ENCODE assay signal across 27 mouse cellular contexts in the genomic region with DNA sequence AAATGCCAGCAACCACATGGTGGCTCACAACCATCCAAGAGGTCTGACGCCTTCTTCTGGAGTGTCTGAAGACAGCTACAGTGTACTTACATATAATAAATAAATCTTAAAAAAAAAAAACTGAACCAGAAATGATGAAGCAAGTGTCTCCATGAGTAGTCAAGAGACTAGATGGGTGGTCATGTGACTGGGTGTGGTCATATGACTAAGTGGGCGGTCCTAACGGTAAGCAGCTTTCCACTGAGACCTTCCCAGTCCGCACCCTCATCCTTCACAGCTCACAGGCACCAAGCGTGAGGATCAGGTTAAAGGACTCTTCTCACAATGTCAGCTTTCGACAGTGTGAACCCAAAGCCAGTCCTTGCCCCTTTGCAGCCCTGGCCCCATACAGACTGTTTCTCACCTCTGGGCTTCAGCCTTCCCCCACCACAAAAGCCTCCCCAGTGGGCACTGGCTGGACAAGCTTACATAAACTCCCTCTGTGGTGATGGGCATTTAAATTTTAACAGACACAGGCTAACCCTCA. TPM values are rescaled to one million over a fixed set of nuclear protein-coding genes. Genes with fewer than 3 reads are reported as not detected.
DNase-seq lines count a peak whose midpoint lies in the region; ATAC-seq and TF ChIP-seq lines count a peak whose summit lies in the region.
"Had no signal": no experiment of that assay in that cellular context is flagged by ENCODE, and none has a peak within 500 bp of the region (broad histone marks: within the 10 kb centered on the region; RNA-seq: fewer than 3 reads in every experiment).

No protein-coding gene starts in this region.

- no peak for TF ChIP-seq CTCF in heart, adult 2 months (IDR thresholded peaks at IDR 0.05)
- TF ChIP-seq CTCF in G1E (IDR thresholded peaks at IDR 0.05; ENCODE audit: low read depth, low read length) = no peak
- no peak for TF ChIP-seq CTCF in hindbrain, postnatal 0 days (IDR thresholded peaks at IDR 0.05; ENCODE audit: low read depth)

- intact Hi-C loops in heart, adult 2 months (cut with DNase I) = loop anchor here (5.0 kb wide), 1 partner anchor 56 kb away; the partner anchor contains the start of gene Srd5a1

- H3K27me3 ChIP-seq in heart, embryonic 10.5 days (ENCODE audit: insufficient read depth, poor library complexity, severe bottlenecking) = no peaks in the 10 kb centered on the region
- no peaks in the 10 kb centered on the region for H3K27me3 ChIP-seq in heart, adult 2 months (ENCODE audit: control insufficient read depth, insufficient read depth, low read length)
- no peaks in the 10 kb centered on the region; the same call in 1 of the 2 replicates for H3K27me3 ChIP-seq in G1E (ENCODE audit: insufficient read depth, low read length)
- H3K27me3 ChIP-seq in hindbrain, postnatal 0 days (ENCODE audit: insufficient read depth, low read length) = no peaks in the 10 kb centered on the region
- H3K27me3 ChIP-seq: forebrain, embryonic 13.5 days; hindbrain, embryonic 13.5 days had no signal

- peak; percentile 18; the same call in 1 of the 2 replicates for ATAC-seq in G1E (ENCODE audit: extremely low read depth, insufficient number of reproducible peaks, low FRiP score, poor library complexity, severe bottlenecking)
- ATAC-seq in hindbrain, postnatal 0 days = no peak
- ATAC-seq: CD4-positive, CD25-positive, alpha-beta regulatory T cell, adult 4 months; forebrain, embryonic 13.5 days; forebrain, embryonic 16.5 days; hindbrain, embryonic 16.5 days; inflammation-experienced regulatory T-cells, adult 6 months; intestine, embryonic 16.5 days had no signal

- H3K9ac ChIP-seq in heart, adult 2 months (ENCODE audit: low read depth, low read length) = no peak overlapping the region
- H3K9ac ChIP-seq in hindbrain, postnatal 0 days (replicated peaks; ENCODE audit: low read length) = no peak overlapping the region
- H3K9ac ChIP-seq: forebrain, embryonic 13.5 days; hindbrain, embryonic 13.5 days had no signal

- no peaks in the 10 kb centered on the region for H3K36me3 ChIP-seq in heart, embryonic 10.5 days
- no peaks in the 10 kb centered on the region for H3K36me3 ChIP-seq in heart, adult 2 months (ENCODE audit: control insufficient read depth, insufficient read depth, low read length)
- H3K36me3 ChIP-seq in G1E (replicated peaks) = no peaks in the 10 kb centered on the region
- no peaks in the 10 kb centered on the region for H3K36me3 ChIP-seq in hindbrain, postnatal 0 days (ENCODE audit: insufficient read depth, low read length)
- H3K36me3 ChIP-seq: forebrain, embryonic 10.5 days; hindbrain, embryonic 10.5 days; hindbrain, embryonic 13.5 days had no signal

- 76% methylated on average over 6 of the region's 6 CpGs for WGBS in heart, embryonic 10.5 days
- WGBS in heart, adult 2 months = 72% methylated on average over 6 of the region's 6 CpGs
- WGBS in hindbrain, postnatal 0 days = 91% methylated on average over 6 of the region's 6 CpGs

- peaks cover 6% of the 10 kb centered on the region for H3K4me1 ChIP-seq in heart, embryonic 10.5 days
- peaks cover 4% of the 10 kb centered on the region; the same call in 1 of the 2 replicates for H3K4me1 ChIP-seq in heart, adult 2 months (ENCODE audit: control insufficient read depth, insufficient read depth, low read length)
- peaks cover 8% of the 10 kb centered on the region for H3K4me1 ChIP-seq in G1E (ENCODE audit: insufficient read depth, low read depth, low read length)
- H3K4me1 ChIP-seq in hindbrain, postnatal 0 days (ENCODE audit: insufficient read depth, low read length) = peaks cover 9% of the 10 kb centered on the region

- H3K79me2 ChIP-seq in heart, adult 2 months (replicated peaks; ENCODE audit: control insufficient read depth, insufficient read depth, low read length) = no peaks in the 10 kb centered on the region

- H3K4me3 ChIP-seq in heart, embryonic 10.5 days = no peak overlapping the region
- no peak overlapping the region for H3K4me3 ChIP-seq in heart, adult 2 months
- no peak overlapping the region for H3K4me3 ChIP-seq in G1E (ENCODE audit: low read depth, low read length)
- no peak overlapping the region for H3K4me3 ChIP-seq in hindbrain, postnatal 0 days (ENCODE audit: low read length)
- H3K4me3 ChIP-seq: forebrain, embryonic 10.5 days; forebrain, embryonic 13.5 days; gastrocnemius, adult 2 months; hindbrain, embryonic 10.5 days; hindbrain, embryonic 13.5 days had no signal

- no peak overlapping the region for H3K4me2 ChIP-seq in hindbrain, postnatal 0 days (ENCODE audit: low read depth, low read length)
- H3K4me2 ChIP-seq: forebrain, embryonic 13.5 days; heart, embryonic 11.5 days; hindbrain, embryonic 13.5 days had no signal

- DNase-seq in heart, embryonic 10.5 days (ENCODE audit: low spot score) = peak; percentile 52
- DNase-seq in heart, adult 2 months = no peak
- DNase-seq in G1E (ENCODE audit: low spot score) (no peak), ZHBTc4 (ENCODE audit: low read depth, low spot score) (peak; percentile 42)
- DNase-seq in adrenal gland, adult 2 months = no peak
- DNase-seq in hindbrain, postnatal 0 days (ENCODE audit: low spot score) = no peak
- DNase-seq: adrenal gland, adult 8-10 months; adrenal gland, postnatal 25 days; B cell, adult 2 months; cerebellum, adult 11-12 months; cerebellum, adult 9-10 months; cerebellum, postnatal 14 days; gastrocnemius, adult 2 months; gastrocnemius, postnatal 14 days; heart, adult 18-20 months; heart, postnatal 36 days; kidney, adult 2 months had no signal

- TF ChIP-seq POLR2A in heart, adult 2 months (IDR thresholded peaks at IDR 0.05; ENCODE audit: insufficient read depth, low read depth, low read length) = no peak

- H3K27ac ChIP-seq in heart, embryonic 10.5 days = no peak overlapping the region
- no peak overlapping the region for H3K27ac ChIP-seq in heart, adult 2 months
- H3K27ac ChIP-seq in hindbrain, postnatal 0 days = no peak overlapping the region
- H3K27ac ChIP-seq: forebrain, embryonic 10.5 days; forebrain, embryonic 13.5 days; gastrocnemius, adult 2 months; hindbrain, embryonic 10.5 days; hindbrain, embryonic 13.5 days had no signal

- H3K9me3 ChIP-seq in heart, embryonic 10.5 days = no peaks in the 10 kb centered on the region
- no peaks in the 10 kb centered on the region for H3K9me3 ChIP-seq in G1E (replicated peaks)
- no peaks in the 10 kb centered on the region for H3K9me3 ChIP-seq in hindbrain, postnatal 0 days (ENCODE audit: low read length)
- H3K9me3 ChIP-seq: forebrain, embryonic 10.5 days; forebrain, embryonic 13.5 days; hindbrain, embryonic 10.5 days; hindbrain, embryonic 13.5 days had no signal

- TF ChIP-seq EP300 in heart, adult 2 months (IDR thresholded peaks at IDR 0.05; ENCODE audit: insufficient read depth, low read depth, low read length) = no peak

RNA-seq across cellular contexts. Expression of gene Tent4a, which starts 21.6 kb away (rescaled TPM):
- polyA plus RNA-seq in heart, embryonic 10.5 days (2016; fragmentation: Nextera tagmentation; extraction: Ambion mirVana) = 3.2 and 4.6 TPM in 2 replicates
- total RNA-seq in heart, adult 2 months (2021) = 10 to 100 TPM; 11.0 to 12.7 TPM
- polyA plus RNA-seq in heart, adult 2 months (2012; rRNA removed) = 8.1 and 8.9 TPM in 2 replicates
- 9.9 and 10.3 TPM in 2 replicates for total RNA-seq in G1E (2014; fragmentation: Nextera tagmentation)
- total RNA-seq in G1E (2017) = 8.4 and 9.5 TPM in 2 replicates
- polyA plus RNA-seq in G1E (2012) = 7.7 and 8.0 TPM in 2 replicates
- 10 to 100 TPM; 18.8 to 18.9 TPM for total RNA-seq in adrenal gland, adult 2 months (2021)
- polyA plus RNA-seq in adrenal gland, adult 2 months (2012; rRNA removed) = 22.7 and 24.0 TPM in 2 replicates
- 22.3 and 22.6 TPM in 2 replicates for total RNA-seq in hindbrain, postnatal 0 days (2014; rRNA removed)
- 4.8 and 5.1 TPM in 2 replicates for polyA plus RNA-seq in hindbrain, postnatal 0 days (2015; fragmentation: Nextera tagmentation; extraction: Ambion mirVana)

RNA-seq across cellular contexts. Expression of gene Nsun2, which starts 22.5 kb away (rescaled TPM):
- 106 and 140 TPM in 2 replicates for polyA plus RNA-seq in heart, embryonic 10.5 days (2016; fragmentation: Nextera tagmentation; extraction: Ambion mirVana)
- 10 to 100 TPM; 40.4 to 47.9 TPM for total RNA-seq in heart, adult 2 months (2021)
- polyA plus RNA-seq in heart, adult 2 months (2012; rRNA removed) = 29.3 and 53.3 TPM in 2 replicates
- total RNA-seq in G1E (2014; fragmentation: Nextera tagmentation) = 152 and 180 TPM in 2 replicates
- total RNA-seq in G1E (2017) = 219 and 231 TPM in 2 replicates
- 144 and 175 TPM in 2 replicates for polyA plus RNA-seq in G1E (2012)
- total RNA-seq in adrenal gland, adult 2 months (2021) = 100 to 1,000 TPM in 1 of 2 experiments, 10 to 100 TPM in 1; 92.2 to 113 TPM
- 22.7 and 31.0 TPM in 2 replicates for polyA plus RNA-seq in adrenal gland, adult 2 months (2012; rRNA removed)
- 34.9 and 37.6 TPM in 2 replicates for total RNA-seq in hindbrain, postnatal 0 days (2014; rRNA removed)
- polyA plus RNA-seq in hindbrain, postnatal 0 days (2015; fragmentation: Nextera tagmentation; extraction: Ambion mirVana) = 61.5 and 62.1 TPM in 2 replicates

RNA-seq across cellular contexts. Expression of gene Srd5a1, which starts 55.2 kb away (rescaled TPM):
- polyA plus RNA-seq in heart, embryonic 10.5 days (2016; fragmentation: Nextera tagmentation; extraction: Ambion mirVana) = 8.5 and 12.0 TPM in 2 replicates
- under 1 TPM; 0.64 to 0.65 TPM for total RNA-seq in heart, adult 2 months (2021)
- 1.2 and 1.3 TPM in 2 replicates for polyA plus RNA-seq in heart, adult 2 months (2012; rRNA removed)
- total RNA-seq in G1E (2014; fragmentation: Nextera tagmentation) (2.9 and 7.1 TPM in 2 replicates), G1E (2017) (4.1 and 6.8 TPM in 2 replicates)
- polyA plus RNA-seq in G1E (2012) = 3.1 and 3.8 TPM in 2 replicates
- total RNA-seq in adrenal gland, adult 2 months (2021) = 10 to 100 TPM in 1 of 2 experiments, 1 to 10 TPM in 1; 9.4 to 13.9 TPM
- polyA plus RNA-seq in adrenal gland, adult 2 months (2012; rRNA removed) = 35.0 and 41.6 TPM in 2 replicates
- total RNA-seq in hindbrain, postnatal 0 days (2014; rRNA removed) = 19.6 and 22.6 TPM in 2 replicates
- 32.8 and 34.7 TPM in 2 replicates for polyA plus RNA-seq in hindbrain, postnatal 0 days (2015; fragmentation: Nextera tagmentation; extraction: Ambion mirVana)

Comparison
In these comparisons a context has a peak if more than half of its experiments do, and no peak if none do; other contexts are left out.
1. DNase-seq: peak in heart, embryonic 10.5 days (single experiment) and ZHBTc4 (single experiment); none in heart, adult 2 months (0 of 2), G1E (single experiment), adrenal gland, adult 2 months (single experiment) and hindbrain, postnatal 0 days (single experiment).